Mouse (Mus musculus): ENCODE results near the gene Fgf6. TPM values are rescaled to one million over a fixed set of nuclear protein-coding genes. Genes with fewer than 3 reads are reported as not detected.

Gene Fgf6
- not detected in 2 replicates for polyA plus RNA-seq (2015; fragmentation: Nextera tagmentation; extraction: Ambion mirVana)

DNA sequence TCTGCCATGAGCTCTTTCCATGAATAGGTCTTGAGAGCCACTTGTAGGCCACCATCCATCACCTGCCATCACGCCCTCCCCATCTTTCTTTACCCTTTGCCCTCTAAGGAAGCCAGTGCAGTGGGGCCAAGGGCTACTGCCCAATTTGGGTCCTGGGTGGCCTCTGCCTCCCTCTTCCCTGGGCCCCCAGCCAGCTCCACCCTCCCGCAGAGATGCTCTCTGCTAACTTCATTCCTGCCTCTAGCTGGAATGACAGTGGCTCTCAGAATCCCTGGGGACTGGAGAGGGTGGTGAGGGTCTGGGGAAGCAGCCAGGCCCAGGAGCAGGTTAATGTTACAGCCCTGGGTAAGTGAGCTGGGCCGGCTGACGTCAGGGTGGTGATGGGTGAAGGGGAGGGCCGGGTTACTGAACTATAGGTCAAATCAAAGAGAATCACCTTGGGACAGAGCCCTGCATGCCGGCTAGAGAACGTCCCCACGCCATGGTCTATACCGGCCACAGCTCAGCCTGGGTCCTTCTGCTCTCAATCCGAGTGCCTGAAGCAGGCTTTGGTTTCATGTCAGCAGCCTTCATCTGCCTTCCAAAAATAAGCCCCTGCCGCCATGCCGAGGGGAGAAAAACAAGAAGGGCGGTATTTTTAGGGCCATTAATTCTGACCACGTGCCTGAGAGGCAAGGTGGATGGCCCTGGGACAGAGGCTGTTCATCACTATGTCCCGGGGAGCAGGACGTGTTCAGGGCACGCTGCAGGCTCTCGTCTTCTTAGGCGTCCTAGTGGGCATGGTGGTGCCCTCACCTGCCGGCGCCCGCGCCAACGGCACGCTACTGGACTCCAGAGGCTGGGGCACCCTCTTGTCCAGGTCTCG, at the start of gene Fgf6:
Gene Fgf6 (plus strand): TSS at position 681 of the 865 bp plus-strand sequence.
- no peak for ATAC-seq (replicated peaks)
- H3K4me3 ChIP-seq = no peak within 1 kb of the TSS
- no peak within 1 kb of the TSS for H3K9ac ChIP-seq
- WGBS = 85% methylated on average over 26 of the region's 26 CpGs
- H3K4me1 ChIP-seq = peaks cover 3% of the 10 kb centered on the region; the same call in 1 of the 2 replicates
- H3K27me3 ChIP-seq (replicated peaks) = no peaks in the 10 kb centered on the region
- H3K36me3 ChIP-seq (replicated peaks) = no peaks in the 10 kb centered on the region
- no peak within 1 kb of the TSS for H3K27ac ChIP-seq
- no peaks in the 10 kb centered on the region for H3K9me3 ChIP-seq
- H3K4me2 ChIP-seq = no peak within 1 kb of the TSS

- Histone ChIP-seq H3K27ac (no peak overlapping the region), H3K9me3 (no peaks in the 10 kb centered on the region), H3K4me2 (no peak overlapping the region), H3K9ac (no peak overlapping the region), H3K4me1 (no peaks in the 10 kb centered on the region), H3K4me3 (no peak overlapping the region), H3K27me3 (replicated peaks) (no peaks in the 10 kb centered on the region), H3K36me3 (replicated peaks) (peaks cover 16% of the 10 kb centered on the region)
- WGBS = 91% methylated on average over 14 of the region's 14 CpGs
- ATAC-seq (replicated peaks) = no peak
Observed at GRCm38 (mm10) chr6:126966241-126967026, 49.0 kb upstream of the Fgf6 start.

DNA sequence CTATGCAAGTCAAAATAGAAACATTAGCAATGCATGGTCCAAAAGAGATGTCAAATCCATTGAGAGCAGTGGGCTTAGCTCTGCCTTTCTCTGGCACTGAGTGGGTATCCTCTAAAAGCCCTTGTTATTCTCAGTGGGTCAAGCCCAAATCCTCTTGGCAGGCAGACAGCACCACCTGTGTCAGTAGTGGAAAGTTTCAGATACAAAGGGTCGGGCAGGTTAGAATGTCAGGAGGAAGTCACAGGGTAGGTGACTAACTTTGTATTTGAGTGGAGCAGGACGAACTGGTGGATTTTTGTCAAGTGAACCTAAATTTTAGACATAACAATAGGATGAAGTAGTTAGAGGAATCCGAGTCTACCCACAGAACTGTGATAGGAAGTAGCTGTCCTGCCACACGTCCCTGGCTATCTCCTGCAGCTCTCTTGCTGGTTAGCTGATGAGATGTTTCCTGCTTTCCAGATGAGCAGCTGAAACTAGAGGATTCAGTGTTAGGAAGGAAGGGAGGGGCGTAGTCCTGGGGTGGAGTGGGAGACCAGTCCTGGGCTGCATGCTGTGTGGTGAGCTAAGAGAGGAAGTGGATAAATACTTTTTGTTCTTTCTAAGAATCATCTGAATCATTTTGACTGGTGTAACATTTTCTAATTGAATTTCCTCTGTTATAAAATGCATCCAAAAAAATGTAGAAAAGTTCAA, 33.7 kb upstream of the Fgf6 start:
- no peaks in the 10 kb centered on the region for H3K4me1 ChIP-seq

DNA sequence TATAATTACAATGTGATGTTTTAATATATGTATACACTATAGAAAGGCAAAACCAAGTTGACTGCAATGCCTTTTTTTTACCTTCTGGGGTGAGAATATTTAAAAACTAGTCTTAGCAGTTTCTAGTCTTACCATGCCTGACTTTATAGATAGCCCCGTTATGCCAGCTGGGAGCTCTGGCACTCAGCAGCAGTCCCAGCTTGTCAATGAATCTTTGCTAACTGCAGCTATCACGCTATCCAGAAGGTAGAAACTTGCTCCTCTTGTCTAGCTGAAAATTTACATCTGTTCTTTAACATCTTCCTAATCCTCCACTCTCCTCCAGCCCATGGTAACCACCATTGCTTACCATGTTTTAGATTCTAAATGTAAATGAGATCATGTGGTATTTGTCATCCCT, 21.7 kb upstream of the Fgf6 start:
- Histone ChIP-seq H3K9me3 (no peaks in the 10 kb centered on the region), H3K4me3 (no peak overlapping the region), H3K27ac (no peak overlapping the region), H3K27me3 (replicated peaks) (no peaks in the 10 kb centered on the region), H3K36me3 (replicated peaks) (no peaks in the 10 kb centered on the region), H3K4me2 (no peak overlapping the region), H3K9ac (no peak overlapping the region), H3K4me1 (no peaks in the 10 kb centered on the region)
- ATAC-seq (replicated peaks) = no peak
- WGBS = 56% methylated on average over 2 of the region's 2 CpGs

More for the DNA sequence above, 33.7 kb upstream of the Fgf6 start:
- Histone ChIP-seq H3K36me3 (replicated peaks) (no peaks in the 10 kb centered on the region), H3K4me3 (no peak overlapping the region), H3K27ac (no peak overlapping the region), H3K27me3 (replicated peaks) (no peaks in the 10 kb centered on the region), H3K9me3 (no peaks in the 10 kb centered on the region), H3K4me2 (no peak overlapping the region), H3K9ac (no peak overlapping the region)
- WGBS = 73% methylated on average over 5 of the region's 5 CpGs
- no peak for ATAC-seq (replicated peaks)

DNA sequence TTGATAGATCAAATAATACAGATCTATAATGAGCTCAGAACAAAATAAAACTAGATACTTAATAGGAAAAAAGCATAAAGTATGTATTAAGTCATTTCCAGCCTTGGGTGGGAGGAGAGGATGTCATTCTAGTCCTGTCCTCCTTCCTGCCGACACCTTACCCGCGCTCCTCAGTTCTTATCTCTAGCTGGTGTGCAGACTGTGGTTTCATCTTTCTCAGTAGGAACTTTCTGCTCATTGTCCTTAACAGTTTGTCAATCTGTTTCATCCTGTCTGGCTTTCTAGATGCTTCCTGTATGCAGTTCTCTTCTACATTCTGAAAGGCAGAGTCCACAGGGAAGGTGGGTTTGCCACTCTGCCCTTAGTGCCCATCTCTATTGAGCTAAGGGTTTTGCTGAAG, 19.9 kb upstream of the Fgf6 start:
- H3K4me1 ChIP-seq = no peaks in the 10 kb centered on the region
- H3K4me3 ChIP-seq = no peak overlapping the region
- H3K4me2 ChIP-seq = no peak overlapping the region
- H3K9me3 ChIP-seq = no peaks in the 10 kb centered on the region
- H3K9ac ChIP-seq = no peak overlapping the region
- no peak overlapping the region for H3K27ac ChIP-seq
- WGBS = 91% methylated on average over 3 of the region's 3 CpGs
- H3K27me3 ChIP-seq (replicated peaks) = no peaks in the 10 kb centered on the region
- H3K36me3 ChIP-seq (replicated peaks) = no peaks in the 10 kb centered on the region
- no peak for ATAC-seq (replicated peaks)

DNA sequence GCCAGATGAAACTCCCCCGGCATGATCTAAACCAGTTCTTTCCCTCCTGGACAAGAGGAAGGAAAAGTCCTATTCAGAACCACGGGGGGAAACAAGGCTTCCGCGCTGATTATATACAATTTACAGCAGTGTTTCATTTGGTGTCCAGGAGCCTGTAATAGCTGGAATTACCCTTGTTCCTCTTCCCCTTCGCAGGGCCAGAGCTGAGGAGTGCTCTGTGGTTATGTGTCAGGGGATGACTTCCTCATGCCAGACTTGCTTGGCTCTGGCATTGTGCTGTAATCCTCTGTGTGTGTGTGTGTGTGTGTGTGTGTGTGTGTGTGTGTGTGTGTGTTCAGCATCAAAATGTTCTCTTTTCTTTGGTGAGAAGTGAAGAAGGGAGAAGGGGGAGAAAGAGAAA, 19.0 kb upstream of the Fgf6 start:
- Histone ChIP-seq H3K27me3 (replicated peaks) (no peaks in the 10 kb centered on the region), H3K36me3 (replicated peaks) (no peaks in the 10 kb centered on the region), H3K9ac (no peak overlapping the region), H3K4me1 (no peaks in the 10 kb centered on the region), H3K9me3 (no peaks in the 10 kb centered on the region), H3K4me3 (no peak overlapping the region), H3K4me2 (no peak overlapping the region), H3K27ac (no peak overlapping the region)
- 83% methylated on average over 5 of the region's 5 CpGs for WGBS
- no peak for ATAC-seq (replicated peaks)

DNA sequence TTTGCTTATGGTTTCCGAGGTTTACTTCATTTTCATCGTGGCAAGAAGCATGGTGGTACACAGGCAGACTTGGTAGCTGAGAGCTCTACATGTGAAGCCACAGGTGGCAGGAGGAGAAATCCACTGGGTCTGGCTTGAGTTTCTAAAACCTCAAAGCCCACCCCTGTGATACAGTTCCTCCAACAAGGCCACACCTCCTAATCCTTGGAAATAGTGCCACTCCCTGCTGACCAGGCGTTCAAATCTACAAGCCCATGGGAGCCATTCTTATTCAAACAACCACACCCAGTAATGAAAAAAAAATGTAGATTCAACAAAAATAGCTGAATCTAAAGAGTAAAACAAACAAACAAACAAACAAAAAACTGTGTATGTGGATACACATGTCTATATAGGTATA, 9.7 kb upstream of the Fgf6 start:
- no peak for ATAC-seq (replicated peaks)
- no peak overlapping the region for H3K4me2 ChIP-seq
- no peak overlapping the region for H3K9ac ChIP-seq
- no peaks in the 10 kb centered on the region for H3K9me3 ChIP-seq
- H3K27me3 ChIP-seq (replicated peaks) = no peaks in the 10 kb centered on the region
- H3K36me3 ChIP-seq (replicated peaks) = no peaks in the 10 kb centered on the region
- H3K4me1 ChIP-seq = no peaks in the 10 kb centered on the region
- no peak overlapping the region for H3K27ac ChIP-seq
- WGBS = 89% methylated on average over 3 of the region's 3 CpGs
- H3K4me3 ChIP-seq = no peak overlapping the region

- ATAC-seq (replicated peaks) = no peak
- WGBS = 90% methylated on average over 3 of the region's 3 CpGs
- Histone ChIP-seq H3K4me2 (no peak overlapping the region), H3K4me3 (no peak overlapping the region), H3K9ac (no peak overlapping the region), H3K27me3 (replicated peaks) (no peaks in the 10 kb centered on the region), H3K36me3 (replicated peaks) (no peaks in the 10 kb centered on the region), H3K4me1 (no peaks in the 10 kb centered on the region), H3K9me3 (no peaks in the 10 kb centered on the region), H3K27ac (no peak overlapping the region)
Observed at GRCm38 (mm10) chr6:127006551-127006950, 8.8 kb upstream of the Fgf6 start.

DNA sequence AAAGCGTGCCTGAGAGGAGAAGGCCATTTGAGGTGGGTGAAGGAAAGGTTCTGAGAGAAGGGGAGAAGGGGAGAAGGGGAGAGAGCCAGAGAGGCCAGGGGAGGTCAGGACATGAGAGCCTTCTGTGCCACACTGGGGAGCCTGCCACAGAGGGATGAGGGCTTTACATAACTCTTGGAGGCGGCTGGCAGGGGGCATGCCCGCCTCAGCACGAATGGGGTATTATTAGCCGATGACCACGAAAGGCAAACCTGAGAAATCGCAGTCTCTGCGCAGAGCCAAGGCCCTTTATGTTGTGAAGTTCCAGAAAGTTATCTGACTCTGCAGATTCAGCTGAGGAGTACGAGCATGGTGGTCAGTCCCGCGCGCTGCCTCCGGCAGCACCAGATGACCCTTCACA, 5.4 kb upstream of the Fgf6 start:
- Histone ChIP-seq H3K4me1 (no peaks in the 10 kb centered on the region), H3K27me3 (replicated peaks) (no peaks in the 10 kb centered on the region), H3K36me3 (replicated peaks) (no peaks in the 10 kb centered on the region), H3K4me3 (no peak overlapping the region), H3K27ac (no peak overlapping the region), H3K9me3 (no peaks in the 10 kb centered on the region), H3K9ac (no peak overlapping the region), H3K4me2 (no peak overlapping the region)
- no peak for ATAC-seq (replicated peaks)
- 83% methylated on average over 13 of the region's 13 CpGs for WGBS

GRCm38 (mm10) chr6:127011947-127012535, 3.3 kb upstream of the Fgf6 start:
- WGBS = 72% methylated on average over 13 of the region's 13 CpGs

GRCm38 (mm10) chr6:127019254-127019653, 3.9 kb downstream of the Fgf6 start:
- no peaks in the 10 kb centered on the region for H3K36me3 ChIP-seq (replicated peaks)
- no peak overlapping the region for H3K4me3 ChIP-seq
- no peak overlapping the region for H3K4me2 ChIP-seq
- no peak for ATAC-seq (replicated peaks)
- H3K4me1 ChIP-seq = peaks cover 3% of the 10 kb centered on the region; the same call in 1 of the 2 replicates
- no peak overlapping the region for H3K9ac ChIP-seq
- no peaks in the 10 kb centered on the region for H3K9me3 ChIP-seq
- 8% methylated on average over 6 of the region's 6 CpGs for WGBS
- H3K27me3 ChIP-seq (replicated peaks) = no peaks in the 10 kb centered on the region
- H3K27ac ChIP-seq = no peak overlapping the region

More at GRCm38 (mm10) chr6:127011947-127012535, 3.3 kb upstream of the Fgf6 start:
- Histone ChIP-seq H3K36me3 (replicated peaks) (no peaks in the 10 kb centered on the region), H3K4me1 (no peaks in the 10 kb centered on the region), H3K9ac (no peak overlapping the region), H3K9me3 (no peaks in the 10 kb centered on the region), H3K4me3 (no peak overlapping the region), H3K27ac (no peak overlapping the region), H3K27me3 (replicated peaks) (no peaks in the 10 kb centered on the region), H3K4me2 (no peak overlapping the region)
- ATAC-seq (replicated peaks) = no peak

DNA sequence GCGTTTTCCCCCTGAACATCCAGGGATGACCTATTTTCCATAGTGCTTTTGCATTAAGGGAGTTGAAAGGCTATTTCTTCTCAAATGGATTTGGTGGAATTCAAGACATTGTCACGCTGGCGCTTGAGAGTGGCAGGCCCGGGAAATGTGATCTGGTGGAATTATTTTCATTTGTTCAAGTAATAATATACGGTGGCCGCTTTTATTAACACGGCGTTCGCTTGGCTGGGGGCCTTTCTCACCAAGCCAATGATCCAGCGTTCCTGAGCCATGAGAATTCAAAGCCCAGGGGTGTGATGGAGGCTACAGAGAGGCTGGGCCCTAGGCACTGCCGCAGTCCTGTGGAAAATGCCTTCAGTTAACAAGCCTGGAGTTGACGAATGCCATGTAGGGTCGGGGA, 5.0 kb downstream of the Fgf6 start:
- ATAC-seq (replicated peaks) = 0 out of 2 replicates have a peak, but pooled peaks have one; percentile 39
- Histone ChIP-seq H3K4me1 (peaks cover 3% of the 10 kb centered on the region; the same call in 1 of the 2 replicates), H3K27me3 (replicated peaks) (no peaks in the 10 kb centered on the region), H3K9ac (no peak overlapping the region), H3K36me3 (replicated peaks) (no peaks in the 10 kb centered on the region), H3K9me3 (no peaks in the 10 kb centered on the region), H3K4me2 (no peak overlapping the region), H3K4me3 (no peak overlapping the region), H3K27ac (no peak overlapping the region)
- 15% methylated on average over 13 of the region's 13 CpGs for WGBS

Measured in midbrain, embryonic 15.5 days (tissue).